Mouse (Mus musculus): ENCODE measurements at regions not wholly inside any gene's neighbourhood (a gene's known extent, or its start where the extent isn't known, plus 50 kb on each side); places are given as distances from the start of the nearest gene placed in this dataset.
A peak's percentile ranks its signal among the peaks of the same experiment; 100 is the strongest.

DNA sequence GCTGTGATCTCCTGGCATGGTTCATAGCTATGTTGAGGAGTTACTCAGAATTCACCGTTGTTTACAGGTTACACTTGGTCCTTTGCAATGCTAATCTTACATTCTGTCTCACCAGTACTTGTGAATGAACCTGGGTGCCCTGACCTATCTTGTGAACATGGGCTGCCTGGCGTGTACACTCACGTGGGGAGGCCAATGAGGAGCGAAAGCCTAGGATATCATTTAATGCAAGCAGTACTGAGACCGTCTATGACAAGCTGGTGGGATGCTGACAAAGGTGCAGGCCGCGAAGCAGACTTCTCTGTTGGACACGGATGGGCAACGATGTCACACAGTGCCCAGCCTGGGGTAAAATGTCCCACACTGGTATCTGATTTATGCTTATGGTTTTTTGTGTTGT lies 66.3 kb downstream of the Gpr6 start:
- no peak for TF ChIP-seq POLR2A (IDR thresholded peaks at IDR 0.05; ENCODE audit: borderline replicate concordance, extremely low read depth, insufficient read depth, insufficient read length)
- WGBS, result 93% methylated on average over 9 of the region's 9 CpGs
- DNase-seq (ENCODE audit: low spot score) (no peak), ATAC-seq (ENCODE audit: low FRiP score, low read depth) (no peak)
- Histone ChIP-seq H3K27me3 (ENCODE audit: control insufficient read depth, insufficient read depth, low read length) (no peaks in the 10 kb centered on the region), H3K4me2 (replicated peaks; ENCODE audit: low read depth, low read length, severe bottlenecking) (no peak overlapping the region), H3K36me3 (ENCODE audit: control insufficient read depth, insufficient read depth, low read length) (no peaks in the 10 kb centered on the region), H3K27ac (replicated peaks; ENCODE audit: low read depth, low read length) (no peak overlapping the region), H3K9ac (ENCODE audit: low read depth, low read length, severe bottlenecking) (no peak overlapping the region), H3K9me3 (ENCODE audit: control insufficient read depth, low read length) (no peaks in the 10 kb centered on the region), H3K4me3 (replicated peaks; ENCODE audit: low read length) (no peak overlapping the region), H3K4me1 (ENCODE audit: control insufficient read depth, insufficient read depth, low read length) (no peaks in the 10 kb centered on the region)

- H3K9ac ChIP-seq (ENCODE audit: low read depth, low read length, severe bottlenecking), result no peak overlapping the region
- 56% methylated on average over 3 of the region's 3 CpGs for WGBS
- ATAC-seq (ENCODE audit: low FRiP score, low read depth), result no peak
Measured at GRCm38 (mm10) chr10:41004753-41005152, 67.3 kb downstream of the Gpr6 start.

GRCm38 (mm10) chr10:41004044-41004689 lies 67.9 kb downstream of the Gpr6 start:
- 29% methylated on average over 7 of the region's 7 CpGs for WGBS
- peak; percentile 85 for ATAC-seq (ENCODE audit: low FRiP score, low read depth)

More at GRCm38 (mm10) chr10:41004753-41005152, 67.3 kb downstream of the Gpr6 start:
- Histone ChIP-seq H3K4me1 (ENCODE audit: control insufficient read depth, insufficient read depth, low read length) (no peaks in the 10 kb centered on the region), H3K4me3 (replicated peaks; ENCODE audit: low read length) (no peak overlapping the region), H3K4me2 (replicated peaks; ENCODE audit: low read depth, low read length, severe bottlenecking) (no peak overlapping the region), H3K9me3 (ENCODE audit: control insufficient read depth, low read length) (no peaks in the 10 kb centered on the region), H3K36me3 (ENCODE audit: control insufficient read depth, insufficient read depth, low read length) (no peaks in the 10 kb centered on the region), H3K27me3 (ENCODE audit: control insufficient read depth, insufficient read depth, low read length) (no peaks in the 10 kb centered on the region), H3K27ac (replicated peaks; ENCODE audit: low read depth, low read length) (no peak overlapping the region)
- TF ChIP-seq POLR2A (IDR thresholded peaks at IDR 0.05; ENCODE audit: borderline replicate concordance, extremely low read depth, insufficient read depth, insufficient read length), result no peak
- DNase-seq (ENCODE audit: low spot score), result no peak

DNA sequence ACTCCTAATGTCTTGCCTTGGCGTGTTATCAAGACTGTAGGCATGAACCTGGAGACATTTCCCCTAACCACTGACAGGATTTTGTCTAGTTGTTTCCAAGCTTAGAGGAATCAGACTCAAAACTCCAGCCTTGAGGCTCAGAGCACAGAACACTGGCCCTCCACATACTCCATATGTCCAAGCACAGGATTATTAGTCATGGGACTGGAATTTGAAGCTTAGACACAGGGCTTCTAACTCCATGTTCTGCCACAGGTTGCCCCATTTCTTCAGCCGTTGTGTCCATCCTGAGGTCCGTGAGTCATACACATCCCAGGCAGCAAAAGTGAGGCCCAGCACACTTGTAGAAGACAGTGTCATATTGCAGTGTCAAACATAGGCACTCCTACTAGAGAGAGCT lies 68.9 kb downstream of the Gpr6 start:
- DNase-seq (ENCODE audit: low spot score), result no peak
- Histone ChIP-seq H3K9me3 (ENCODE audit: control insufficient read depth, low read length) (no peaks in the 10 kb centered on the region), H3K9ac (ENCODE audit: low read depth, low read length, severe bottlenecking) (no peak overlapping the region), H3K27ac (replicated peaks; ENCODE audit: low read depth, low read length) (no peak overlapping the region), H3K4me1 (ENCODE audit: control insufficient read depth, insufficient read depth, low read length) (no peaks in the 10 kb centered on the region), H3K36me3 (ENCODE audit: control insufficient read depth, insufficient read depth, low read length) (no peaks in the 10 kb centered on the region), H3K4me3 (replicated peaks; ENCODE audit: low read length) (no peak overlapping the region), H3K27me3 (ENCODE audit: control insufficient read depth, insufficient read depth, low read length) (no peaks in the 10 kb centered on the region), H3K4me2 (replicated peaks; ENCODE audit: low read depth, low read length, severe bottlenecking) (no peak overlapping the region)
- no peak for TF ChIP-seq POLR2A (IDR thresholded peaks at IDR 0.05; ENCODE audit: borderline replicate concordance, extremely low read depth, insufficient read depth, insufficient read length)
- WGBS, result 80% methylated on average over 3 of the region's 3 CpGs
- ATAC-seq (ENCODE audit: low FRiP score, low read depth), result no peak

More at GRCm38 (mm10) chr10:41004044-41004689, 67.9 kb downstream of the Gpr6 start:
- Histone ChIP-seq H3K4me2 (replicated peaks; ENCODE audit: low read depth, low read length, severe bottlenecking) (no peak overlapping the region), H3K9me3 (ENCODE audit: control insufficient read depth, low read length) (no peaks in the 10 kb centered on the region), H3K27me3 (ENCODE audit: control insufficient read depth, insufficient read depth, low read length) (no peaks in the 10 kb centered on the region), H3K36me3 (ENCODE audit: control insufficient read depth, insufficient read depth, low read length) (no peaks in the 10 kb centered on the region), H3K4me1 (ENCODE audit: control insufficient read depth, insufficient read depth, low read length) (no peaks in the 10 kb centered on the region), H3K4me3 (replicated peaks; ENCODE audit: low read length) (no peak overlapping the region), H3K9ac (ENCODE audit: low read depth, low read length, severe bottlenecking) (no peak overlapping the region), H3K27ac (replicated peaks; ENCODE audit: low read depth, low read length) (no peak overlapping the region)
- no peak for TF ChIP-seq POLR2A (IDR thresholded peaks at IDR 0.05; ENCODE audit: borderline replicate concordance, extremely low read depth, insufficient read depth, insufficient read length)
- DNase-seq (ENCODE audit: low spot score), result peak; percentile 97

- no peak overlapping the region for H3K4me2 ChIP-seq (replicated peaks; ENCODE audit: low read depth, low read length, severe bottlenecking)
- TF ChIP-seq POLR2A (IDR thresholded peaks at IDR 0.05; ENCODE audit: borderline replicate concordance, extremely low read depth, insufficient read depth, insufficient read length), result no peak
- H3K9ac ChIP-seq (ENCODE audit: low read depth, low read length, severe bottlenecking), result no peak overlapping the region
- H3K27ac ChIP-seq (replicated peaks; ENCODE audit: low read depth, low read length), result no peak overlapping the region
- H3K4me1 ChIP-seq (ENCODE audit: control insufficient read depth, insufficient read depth, low read length), result no peaks in the 10 kb centered on the region
- H3K9me3 ChIP-seq (ENCODE audit: control insufficient read depth, low read length), result no peaks in the 10 kb centered on the region
- no peak for DNase-seq (ENCODE audit: low spot score)
- no peak for ATAC-seq (ENCODE audit: low FRiP score, low read depth)
- no peak overlapping the region for H3K4me3 ChIP-seq (replicated peaks; ENCODE audit: low read length)
- WGBS, result 87% methylated on average over 4 of the region's 4 CpGs
- H3K27me3 ChIP-seq (ENCODE audit: control insufficient read depth, insufficient read depth, low read length), result no peaks in the 10 kb centered on the region
- no peaks in the 10 kb centered on the region for H3K36me3 ChIP-seq (ENCODE audit: control insufficient read depth, insufficient read depth, low read length)
Measured at GRCm38 (mm10) chr10:41000965-41001364, 71.1 kb downstream of the Gpr6 start.

Measured in limb, embryonic 14.5 days (tissue).